Mouse (Mus musculus): Measurements from ENCODE around the gene Trio.
"Not testable (repeated sequence)": the region's sequence is repeated elsewhere in the genome, so short reads cannot be mapped to it uniquely, and the experiment has no call there.

The Trio gene

DNA sequence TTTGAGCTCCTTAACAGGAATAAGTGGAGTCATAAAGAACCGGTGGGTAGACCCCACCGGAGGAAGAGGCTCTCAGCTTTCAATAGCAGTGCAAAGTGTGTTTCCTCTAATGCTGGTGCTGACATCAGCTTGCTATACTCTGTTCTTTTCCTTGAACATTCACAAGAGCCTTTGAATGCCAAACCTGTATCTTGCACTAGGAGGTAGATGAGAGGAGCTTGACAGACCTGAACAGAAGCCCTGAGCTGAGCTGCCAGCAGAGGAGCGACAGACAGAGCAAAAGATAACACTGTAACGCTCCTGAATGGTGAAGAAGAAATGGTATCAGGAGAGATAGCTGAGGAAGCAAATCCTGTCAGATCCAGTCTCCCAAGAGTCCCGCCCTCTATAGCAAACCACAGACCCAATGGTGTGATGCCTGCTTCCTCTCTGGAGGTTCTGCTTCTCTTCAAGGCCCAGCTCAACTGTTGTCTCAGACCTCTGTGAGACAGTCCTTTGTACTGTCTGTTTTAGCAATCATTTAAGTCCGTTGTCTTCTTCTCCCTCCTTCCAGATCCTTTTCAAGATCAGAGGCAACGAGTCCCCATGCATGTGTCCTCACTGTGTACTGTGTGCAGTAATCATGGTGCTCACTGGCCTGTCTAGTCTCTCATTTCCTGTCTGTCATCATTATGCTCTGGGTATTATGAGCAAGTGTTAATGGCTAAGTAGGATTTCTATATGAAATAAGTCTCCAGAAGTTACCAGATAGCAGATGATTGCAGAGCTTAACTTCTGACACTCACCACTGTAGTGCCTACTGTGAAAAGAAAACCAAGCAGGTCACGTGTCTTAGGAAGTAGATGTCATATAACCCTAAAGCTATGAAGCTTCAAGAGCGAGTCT, 300.6 kb downstream of the Trio start:
- no peak for DNase-seq (ENCODE audit: low read depth, low spot score)

DNA sequence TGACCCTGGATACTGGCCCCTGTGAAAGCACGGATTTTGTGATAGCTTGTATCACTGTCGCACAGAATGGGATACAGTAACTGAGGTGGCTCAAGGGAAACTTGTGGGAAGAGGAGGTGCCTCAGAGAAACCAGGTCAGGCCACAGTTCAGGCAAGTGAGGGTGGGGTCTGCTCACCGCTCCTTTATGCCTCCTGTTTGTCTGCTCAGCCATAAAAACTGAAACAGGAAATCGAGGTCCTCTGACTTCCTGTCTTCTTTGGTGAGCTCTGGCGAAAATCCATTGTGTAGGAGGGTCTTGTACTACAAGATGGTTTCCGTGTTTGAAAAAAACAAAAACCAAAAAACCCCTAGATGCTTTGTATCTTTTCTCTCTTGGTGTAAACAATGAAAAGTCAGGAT, 301.4 kb downstream of the Trio start:
- no peak for DNase-seq (ENCODE audit: low read depth, low spot score)

DNA sequence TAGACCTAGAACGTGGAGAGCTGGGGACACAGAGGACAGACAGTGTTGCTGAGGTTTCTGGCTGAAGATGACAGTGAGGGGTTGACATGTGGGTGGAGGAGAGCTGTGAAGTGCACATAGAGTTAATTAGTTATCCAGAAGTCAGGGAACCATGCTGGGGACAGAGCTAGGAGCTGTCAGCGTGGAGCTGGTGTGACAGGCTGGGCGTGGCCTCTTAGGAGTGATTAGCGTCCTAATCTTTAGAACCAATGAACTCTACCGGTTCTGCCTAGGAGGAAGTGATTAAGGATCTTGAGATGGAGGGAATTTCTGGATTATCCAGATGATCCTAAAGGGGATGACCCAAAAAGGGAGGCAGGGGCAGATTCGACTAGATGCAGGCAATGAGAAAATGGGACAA, 301.9 kb downstream of the Trio start:
- no peak for DNase-seq (ENCODE audit: low read depth, low spot score)

DNA sequence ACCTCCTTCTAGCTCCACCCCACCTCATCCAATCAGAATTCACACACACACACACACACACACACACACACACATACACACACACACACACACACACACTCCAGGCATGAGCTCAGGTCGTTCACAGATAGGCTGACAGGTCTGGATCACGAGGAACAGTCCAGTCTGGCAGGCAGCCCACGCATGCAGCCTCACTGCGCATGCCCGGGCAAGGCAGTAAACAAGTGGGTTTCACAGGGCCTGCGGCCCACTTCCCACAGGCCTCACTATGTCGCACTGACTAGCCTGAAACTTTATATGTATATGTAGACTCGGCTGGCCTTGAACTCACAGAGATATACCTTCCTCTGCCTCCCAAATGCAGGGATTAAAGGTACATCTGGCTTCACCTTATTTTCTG, 305.4 kb downstream of the Trio start:
- DNase-seq (ENCODE audit: low read depth, low spot score): not testable (repeated sequence)

DNA sequence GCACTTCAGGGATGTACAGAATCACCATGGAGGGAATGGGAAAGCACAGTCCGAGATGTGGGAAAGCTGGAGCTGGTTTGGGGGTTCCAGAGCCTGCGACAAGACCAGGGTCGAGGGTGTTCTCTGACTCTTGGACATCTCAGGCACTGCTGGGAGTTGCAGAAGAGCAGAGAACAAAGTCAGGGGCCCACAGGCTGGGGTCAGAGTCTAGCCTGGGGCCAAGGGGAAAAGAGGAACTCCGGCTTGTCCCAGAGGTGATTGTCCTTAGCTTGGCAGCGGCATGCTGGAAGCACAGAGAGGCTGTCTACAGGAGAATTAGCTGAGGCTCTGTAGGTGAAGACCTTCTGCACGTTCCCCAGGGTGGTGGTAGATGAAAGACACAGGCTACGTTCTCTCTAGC, 307.0 kb downstream of the Trio start:
- DNase-seq (ENCODE audit: low read depth, low spot score): no peak

DNA sequence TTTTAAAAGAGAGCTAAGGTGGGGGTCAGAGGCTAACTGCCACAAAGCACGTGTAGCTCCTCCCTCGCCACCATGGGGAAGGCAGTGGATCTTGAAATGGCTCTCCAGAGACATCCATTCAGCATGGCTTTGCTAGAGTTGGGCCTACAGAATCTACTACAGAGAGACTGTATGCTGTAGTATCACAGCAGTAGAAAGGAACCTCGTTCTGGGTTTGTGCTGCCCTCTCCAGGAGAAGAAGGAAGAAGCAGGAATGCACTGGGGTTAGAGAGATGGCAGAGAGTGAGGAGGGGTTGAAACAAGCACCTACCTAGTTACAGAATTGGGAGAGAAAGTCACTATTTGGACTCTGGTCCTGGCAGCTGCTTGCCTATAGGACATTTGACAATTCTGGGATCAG, 310.3 kb downstream of the Trio start:
- DNase-seq (ENCODE audit: low read depth, low spot score): peak; percentile 41

DNA sequence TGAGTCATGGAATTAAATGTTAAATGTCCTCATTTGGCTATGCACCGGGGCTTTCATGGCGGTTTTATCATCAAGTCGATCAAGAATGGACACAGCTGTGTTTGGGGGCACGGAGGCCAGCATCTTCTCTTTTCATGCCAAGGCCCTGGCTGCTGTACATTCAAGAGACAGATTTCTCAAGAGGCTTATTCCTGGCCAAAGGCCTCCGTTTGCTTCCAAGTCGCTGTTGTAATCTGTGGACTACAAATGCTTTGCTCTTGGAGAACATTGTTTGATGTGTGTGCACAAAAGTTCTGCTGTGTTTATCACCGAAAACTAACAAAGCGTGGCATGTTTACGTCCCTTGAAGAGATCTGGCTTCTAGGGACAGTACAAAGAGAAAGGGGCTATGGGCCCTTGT, 314.9 kb downstream of the Trio start:
- no peak for DNase-seq (ENCODE audit: low read depth, low spot score)

DNA sequence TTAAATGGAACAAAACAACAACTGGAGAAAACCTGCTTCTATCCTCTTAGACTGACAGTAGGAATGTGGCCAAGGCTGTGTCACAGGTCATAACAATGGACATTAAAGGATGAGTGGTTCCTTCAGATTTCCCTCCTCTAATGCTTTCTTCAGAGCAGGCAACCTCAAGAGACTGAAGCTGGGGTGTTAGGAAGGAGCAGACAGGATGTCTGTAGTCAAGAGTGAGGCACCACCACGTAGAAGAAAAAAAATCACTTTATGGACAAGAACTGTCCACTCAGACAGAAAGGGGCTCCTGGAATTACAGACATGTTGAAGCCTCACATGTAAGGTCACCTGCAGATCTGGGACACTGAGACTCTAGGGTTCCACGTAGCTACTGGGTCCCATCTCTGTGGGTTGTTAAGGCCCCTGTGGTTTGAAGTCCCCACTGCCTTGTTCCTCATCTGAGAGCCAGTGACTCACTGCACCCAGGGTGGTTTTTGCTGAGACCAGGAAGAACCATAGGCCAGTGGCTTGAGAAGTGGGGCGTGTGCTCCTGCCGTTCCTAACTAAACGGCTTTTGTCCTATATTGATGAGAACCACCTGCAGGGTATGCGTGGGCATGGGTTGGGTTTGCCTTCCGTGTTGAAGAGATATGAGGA, 316.6 kb downstream of the Trio start:
- DNase-seq (ENCODE audit: low read depth, low spot score): no peak

DNA sequence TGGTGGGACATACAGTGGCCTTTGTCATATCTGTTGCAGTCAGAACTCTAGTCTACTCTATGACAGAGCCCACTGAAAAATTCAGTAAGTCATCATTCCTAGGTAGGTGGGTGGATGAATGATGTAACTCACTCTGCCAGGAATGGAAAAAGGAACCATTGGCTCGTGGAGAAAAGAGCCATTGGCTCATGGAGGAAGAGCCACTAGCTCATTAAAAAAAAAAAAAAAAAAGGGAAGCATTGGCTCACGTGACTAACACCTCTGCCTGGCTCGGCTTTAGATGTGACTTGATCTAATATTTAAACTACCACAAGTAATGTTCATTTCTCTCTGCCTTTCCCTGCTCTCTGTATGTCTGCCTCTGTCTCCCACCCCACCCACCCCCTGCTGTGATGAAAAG, 317.1 kb downstream of the Trio start:
- no peak for DNase-seq (ENCODE audit: low read depth, low spot score)

DNA sequence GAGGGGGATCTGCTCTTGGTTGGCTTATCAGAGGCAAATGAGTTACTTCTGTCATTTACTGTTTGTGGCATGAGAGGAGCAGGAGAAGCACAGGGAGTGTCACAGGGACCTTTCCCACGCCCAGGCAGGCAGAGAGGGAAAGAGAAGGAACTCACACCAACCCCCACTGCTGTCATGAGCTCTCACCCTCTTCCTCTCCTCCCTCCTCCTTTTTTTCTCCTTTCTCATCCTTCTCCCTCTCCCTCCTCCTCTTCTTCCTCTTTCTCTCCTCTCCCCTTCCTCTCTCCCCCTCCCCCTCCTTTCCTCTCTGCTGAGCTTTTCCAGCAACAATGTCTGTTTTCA, 322.7 kb downstream of the Trio start:
- DNase-seq (ENCODE audit: low read depth, low spot score): no peak

DNA sequence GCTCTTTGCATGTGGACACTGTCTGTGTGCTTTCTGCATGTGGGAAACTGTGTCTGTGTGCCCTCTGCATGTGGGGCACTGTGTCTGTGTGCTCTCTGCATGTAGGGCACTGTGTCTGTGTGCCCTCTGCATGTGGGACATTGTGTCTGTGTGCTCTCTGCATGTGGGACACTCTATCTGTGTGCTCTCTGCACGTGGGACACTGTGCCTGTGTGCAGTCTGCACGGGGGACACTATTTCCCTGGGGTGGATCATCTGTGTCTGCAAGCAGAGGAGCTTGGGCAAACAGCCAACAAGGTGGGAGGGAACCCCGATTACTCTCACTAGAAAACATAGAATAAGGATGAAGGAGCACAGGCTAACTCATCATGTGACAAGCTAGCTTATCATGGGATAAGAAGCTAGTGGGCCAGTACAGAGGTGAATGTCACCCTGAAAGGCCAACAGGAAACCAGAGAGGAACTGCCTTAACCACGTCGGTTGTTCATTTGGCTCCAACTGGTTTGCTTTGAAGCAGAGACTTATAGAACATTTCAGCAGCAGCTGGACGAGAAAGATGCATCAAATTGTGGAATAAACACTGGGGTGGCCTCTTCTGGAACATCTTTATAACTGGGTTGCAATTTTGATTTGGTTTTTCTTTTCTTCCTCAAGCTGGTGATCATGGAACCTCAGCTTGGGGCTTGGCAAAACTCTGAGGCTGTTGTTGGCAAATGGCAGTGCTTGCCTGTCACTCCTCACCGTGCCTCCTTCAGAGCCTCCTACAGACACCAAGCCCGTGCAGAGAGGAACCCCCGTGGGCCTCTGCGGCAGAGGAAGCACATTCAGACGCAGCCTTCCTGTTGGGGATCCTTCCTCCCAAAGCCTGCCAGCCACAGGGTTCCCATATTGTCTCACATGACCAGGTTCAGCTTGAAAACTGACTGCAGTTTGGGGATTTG, 323.3 kb downstream of the Trio start:
- DNase-seq (ENCODE audit: low read depth, low spot score): no peak

DNA sequence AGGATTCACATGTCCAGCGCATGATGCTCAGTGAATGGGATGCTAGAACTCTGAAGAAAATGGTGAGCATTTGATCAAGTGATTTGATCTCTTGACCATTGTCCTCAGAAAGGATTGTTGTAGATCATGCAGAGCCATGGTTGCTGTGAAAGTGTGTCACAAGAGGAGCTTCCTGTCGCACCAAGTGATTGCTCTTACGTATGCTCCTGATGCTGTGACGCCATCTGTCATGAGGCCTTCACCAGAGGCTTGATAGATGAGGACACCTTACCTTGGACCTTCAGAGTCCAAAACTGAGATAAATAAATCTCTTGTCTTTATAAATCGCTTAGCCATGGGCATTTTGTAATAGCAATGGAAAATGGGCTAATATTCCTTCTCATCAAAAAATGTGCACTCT, 328.0 kb downstream of the Trio start:
- DNase-seq (ENCODE audit: low read depth, low spot score): no peak

DNA sequence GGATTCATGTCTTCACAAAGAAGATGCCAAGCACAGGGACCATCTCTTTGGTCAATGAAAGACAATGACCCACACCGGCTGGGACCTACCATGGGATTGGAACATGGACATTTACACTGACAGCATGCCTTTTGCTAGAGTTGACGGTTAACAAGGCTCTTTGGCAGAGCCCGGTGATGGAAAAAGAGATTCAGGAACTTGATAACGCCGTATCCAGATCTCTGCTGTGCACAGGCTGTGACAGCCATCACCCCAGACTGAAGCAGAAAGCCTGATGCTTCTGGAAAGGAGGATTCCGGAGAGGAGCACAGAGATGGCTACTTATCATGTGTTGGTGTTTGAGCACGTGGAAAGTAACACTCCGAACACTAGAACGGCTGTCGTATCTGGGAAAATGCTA, 332.4 kb downstream of the Trio start:
- DNase-seq (ENCODE audit: low read depth, low spot score): no peak

DNA sequence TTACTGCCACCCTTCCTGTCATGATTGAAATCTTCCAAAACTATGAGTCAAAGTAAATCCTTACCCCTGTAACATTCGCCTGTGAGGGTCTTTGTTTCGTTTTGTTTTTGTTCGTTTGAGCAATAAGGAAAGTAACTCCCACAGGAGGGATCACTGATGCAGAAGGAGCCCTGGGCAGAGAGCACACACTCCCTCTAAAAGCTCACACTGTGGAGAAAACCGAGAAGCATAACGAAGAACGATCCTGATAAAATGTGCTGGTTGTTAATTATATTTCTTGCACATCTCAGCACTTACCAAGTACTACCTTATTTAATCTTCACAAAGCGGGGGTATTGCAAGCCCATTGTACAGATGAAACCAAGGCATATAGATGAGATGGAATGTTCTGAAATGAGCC, 333.5 kb downstream of the Trio start:
- no peak for DNase-seq (ENCODE audit: low read depth, low spot score)

DNA sequence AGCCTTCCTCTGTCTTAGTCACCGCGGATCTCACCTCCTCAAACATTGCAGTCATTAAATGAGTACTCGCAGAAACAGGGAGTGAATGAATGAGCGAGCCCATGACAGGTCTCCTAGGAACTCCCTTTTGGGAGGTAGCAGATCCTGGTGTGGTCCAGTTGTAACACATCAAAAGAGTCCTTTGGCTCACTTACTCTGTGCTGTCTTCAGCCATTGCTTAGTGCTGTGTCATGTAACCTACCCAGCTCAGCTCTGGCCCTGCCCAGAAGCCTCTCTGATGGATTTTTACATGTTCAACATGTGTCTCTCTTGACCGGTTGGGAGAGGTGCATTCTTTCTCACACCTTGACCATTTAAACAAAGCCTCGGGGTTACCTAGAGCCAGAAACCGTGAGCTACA, 334.4 kb downstream of the Trio start:
- DNase-seq (ENCODE audit: low read depth, low spot score): no peak

DNA sequence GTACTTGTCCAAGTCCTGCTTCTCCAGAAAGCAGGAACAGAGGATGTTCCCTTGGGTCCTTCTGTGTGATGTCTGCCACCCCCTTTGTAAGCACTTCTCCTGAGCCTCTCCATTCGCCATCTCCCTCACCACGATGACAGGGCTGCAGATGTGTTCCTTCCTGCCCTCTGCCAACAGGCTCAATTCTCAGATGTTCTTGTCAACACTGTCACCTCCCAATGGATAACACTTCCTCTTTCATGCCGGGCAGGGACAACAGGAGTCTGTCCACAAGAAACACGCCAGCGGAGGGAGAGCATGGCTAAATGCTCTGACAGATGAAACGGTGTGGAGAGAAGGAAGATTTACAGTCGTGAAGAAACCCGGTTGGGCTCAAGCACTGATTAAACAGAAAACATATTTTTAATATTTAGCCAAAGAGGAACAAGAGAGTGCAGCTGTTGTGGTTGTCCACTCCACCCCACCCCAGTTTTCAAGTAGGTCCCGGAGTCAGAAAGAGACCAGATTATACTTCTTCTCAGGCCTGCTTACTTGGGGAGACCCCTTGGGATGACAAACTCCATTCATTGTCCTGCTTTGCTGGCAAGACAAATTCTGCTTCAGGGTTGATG, 337.5 kb downstream of the Trio start:
- DNase-seq (ENCODE audit: low read depth, low spot score): no peak

DNA sequence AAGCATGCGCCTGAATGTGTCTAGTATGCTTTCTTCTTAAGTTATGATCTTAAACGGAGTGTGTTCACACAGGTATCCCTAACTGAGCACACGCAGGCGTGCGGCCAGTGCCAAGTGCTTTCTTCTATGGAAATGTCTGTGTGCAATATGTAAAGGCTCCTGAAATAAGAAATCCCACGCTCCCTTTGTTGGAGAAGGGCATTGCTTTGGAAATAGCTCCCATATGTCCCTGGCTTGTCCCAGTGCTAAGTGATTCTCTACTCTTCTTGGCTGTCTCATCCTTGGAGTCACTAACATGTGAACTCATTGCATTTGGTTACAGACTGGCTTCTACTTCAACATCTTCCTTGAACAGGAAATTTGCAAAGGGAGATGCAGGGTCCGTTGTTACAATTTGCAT, 340.8 kb downstream of the Trio start:
- DNase-seq (ENCODE audit: low read depth, low spot score): no peak

DNA sequence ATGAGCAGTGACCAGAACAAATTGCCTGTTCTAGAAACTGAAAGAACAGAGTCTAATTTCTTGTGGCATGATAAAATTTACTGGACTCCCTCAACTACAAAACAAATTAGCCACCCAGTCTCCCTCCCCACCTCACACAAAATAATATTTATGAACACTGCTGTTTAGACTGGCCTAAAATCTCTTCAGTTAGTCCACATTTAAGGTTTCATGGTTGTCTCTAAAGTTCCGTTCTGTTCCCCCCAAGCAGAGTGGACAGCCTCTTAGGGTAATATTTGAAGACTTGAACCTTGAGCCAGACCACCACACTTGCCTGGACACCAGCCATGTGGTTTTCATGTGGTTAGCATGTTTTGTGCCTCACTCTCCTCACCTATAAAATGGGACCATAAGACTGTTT, 342.4 kb downstream of the Trio start:
- no peak for DNase-seq (ENCODE audit: low read depth, low spot score)

DNA sequence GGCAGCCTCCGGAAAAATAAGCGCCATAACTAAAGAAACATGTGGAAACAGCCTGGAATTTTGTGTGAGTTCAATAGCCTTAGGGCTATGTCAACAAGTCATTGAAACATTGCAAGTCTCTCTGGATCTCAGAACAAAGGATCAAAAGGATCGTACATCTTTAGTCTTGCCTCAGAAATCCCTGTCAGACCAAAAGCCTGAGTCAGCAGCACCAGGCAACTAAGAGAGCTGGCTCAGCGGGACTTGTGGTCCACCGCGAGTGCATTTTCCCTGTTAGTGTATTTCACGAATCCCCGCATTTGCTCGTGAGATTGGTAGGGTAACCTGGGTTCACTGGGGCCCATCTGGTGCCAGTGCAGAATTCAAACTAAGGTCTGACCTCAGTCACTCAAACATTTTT, 343.0 kb downstream of the Trio start:
- peak; percentile 25 for DNase-seq (ENCODE audit: low read depth, low spot score)

DNA sequence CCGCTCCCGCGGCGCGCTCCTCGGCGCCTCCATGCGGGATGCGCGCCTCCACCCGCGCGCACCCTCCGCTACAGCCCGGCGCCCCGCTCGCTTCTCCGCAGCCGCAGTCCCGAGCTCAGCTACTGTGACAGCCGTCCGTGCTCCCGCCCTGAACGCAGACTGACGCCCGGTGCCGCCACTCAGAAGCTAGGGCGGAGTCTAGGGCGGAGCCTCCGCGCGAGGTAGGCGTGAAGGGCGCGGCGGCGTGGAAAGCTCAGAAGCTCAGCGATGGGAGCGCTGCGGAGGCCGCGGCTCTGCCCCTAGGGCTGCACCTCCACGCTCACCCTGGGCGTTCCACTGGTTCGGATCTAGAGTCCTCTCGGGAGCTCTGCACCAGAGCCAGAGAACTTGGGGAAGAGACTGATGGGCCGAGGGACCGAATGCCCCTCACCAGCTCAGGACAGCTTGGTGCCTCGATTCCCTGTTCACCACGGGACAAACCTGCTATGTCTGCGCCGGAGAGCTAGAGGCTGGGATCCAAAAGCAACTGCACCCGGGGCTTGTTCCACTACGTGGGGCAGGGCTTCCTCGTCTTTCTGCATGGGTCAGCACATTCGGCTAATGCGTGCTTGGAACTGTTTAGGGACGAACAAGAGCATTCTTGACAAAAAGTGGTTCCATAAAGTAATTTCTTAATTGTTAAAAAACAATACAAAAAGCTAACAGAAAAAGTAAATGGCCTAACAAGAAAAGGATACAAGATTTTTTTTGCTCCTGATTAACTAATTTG, 344.0 kb downstream of the Trio start, which contains the start of gene Otulinl:
Gene Otulinl (minus strand): TSS at position 161 of the 769 bp plus-strand sequence.
- DNase-seq (ENCODE audit: low read depth, low spot score): peak; percentile 96

DNA sequence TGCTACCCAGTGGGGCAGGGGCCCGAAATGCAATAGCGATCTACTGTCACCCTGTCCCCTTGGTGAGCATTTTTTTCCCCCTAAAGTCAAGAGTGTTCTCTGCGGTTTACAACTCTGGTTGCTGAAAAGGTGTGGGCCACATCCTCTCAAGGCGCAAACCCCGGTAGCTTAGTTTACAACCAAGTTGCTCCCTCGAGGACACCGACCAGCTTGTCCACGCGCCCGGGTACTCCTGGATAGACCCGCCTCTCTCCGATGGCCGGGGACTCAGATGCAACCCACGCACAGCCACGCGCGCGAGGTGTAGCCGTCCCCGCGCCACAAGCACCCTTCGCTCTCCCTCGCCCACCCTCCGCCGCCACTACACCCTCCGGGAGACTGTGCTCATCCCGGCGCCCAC, 344.7 kb downstream of the Trio start:
- no peak for DNase-seq (ENCODE audit: low read depth, low spot score)

All from ZHBTc4 (cell line).